Mouse (Mus musculus): ENCODE results near the gene Slc39a3. TPM values are rescaled to one million over a fixed set of nuclear protein-coding genes. Genes with fewer than 3 reads are reported as not detected.
"Not testable (repeated sequence)": the region's sequence is repeated elsewhere in the genome, so short reads cannot be mapped to it uniquely, and the experiment has no call there.

Gene Slc39a3
- polyA plus RNA-seq, 1 experiment from 2014 or later: 14.3 TPM

GRCm38 (mm10) chr10:81068706-81069105, 31.5 kb upstream of the Slc39a3 start:
- ChIA-PET POLR2A (interaction anchor here (1.4 kb wide), 1 partner anchor 10 kb away, joined by 3 read pairs; no protein-coding TSS in a partner anchor), CTCF (interaction anchor here (1.2 to 1.6 kb wide), 2 partner anchors 13 to 70 kb away, joined by 3 read pairs; no protein-coding TSS in a partner anchor)
- in situ Hi-C loops (cut with MboI; ENCODE audit: low pct_unique_long_range_greater_than_20kb): no loop called here
- TF ChIP-seq CTCF (IDR thresholded peaks at IDR 0.05): no peak
- DNase-seq (ENCODE audit: low read depth, low spot score) (no peak), ATAC-seq (no peak)
- no peaks in the 10 kb centered on the region for H3K27me3 ChIP-seq

GRCm38 (mm10) chr10:81064519-81064918, 27.3 kb upstream of the Slc39a3 start:
- POLR2A ChIA-PET; in situ Hi-C loops (cut with MboI; ENCODE audit: low pct_unique_long_range_greater_than_20kb); DNase-seq (ENCODE audit: low read depth, low spot score); ATAC-seq; CTCF ChIA-PET; H3K27me3 ChIP-seq: not testable (repeated sequence)

- in situ Hi-C loops (cut with MboI; ENCODE audit: low pct_unique_long_range_greater_than_20kb): no loop called here
- DNase-seq (ENCODE audit: low read depth, low spot score): no peak
- ATAC-seq: no peak
- no peak for TF ChIP-seq CTCF (IDR thresholded peaks at IDR 0.05)
- CTCF ChIA-PET: no interaction called here
- H3K27me3 ChIP-seq: no peaks in the 10 kb centered on the region
- POLR2A ChIA-PET: no interaction called here
Observed at GRCm38 (mm10) chr10:81062710-81063109, 25.5 kb upstream of the Slc39a3 start.

DNA sequence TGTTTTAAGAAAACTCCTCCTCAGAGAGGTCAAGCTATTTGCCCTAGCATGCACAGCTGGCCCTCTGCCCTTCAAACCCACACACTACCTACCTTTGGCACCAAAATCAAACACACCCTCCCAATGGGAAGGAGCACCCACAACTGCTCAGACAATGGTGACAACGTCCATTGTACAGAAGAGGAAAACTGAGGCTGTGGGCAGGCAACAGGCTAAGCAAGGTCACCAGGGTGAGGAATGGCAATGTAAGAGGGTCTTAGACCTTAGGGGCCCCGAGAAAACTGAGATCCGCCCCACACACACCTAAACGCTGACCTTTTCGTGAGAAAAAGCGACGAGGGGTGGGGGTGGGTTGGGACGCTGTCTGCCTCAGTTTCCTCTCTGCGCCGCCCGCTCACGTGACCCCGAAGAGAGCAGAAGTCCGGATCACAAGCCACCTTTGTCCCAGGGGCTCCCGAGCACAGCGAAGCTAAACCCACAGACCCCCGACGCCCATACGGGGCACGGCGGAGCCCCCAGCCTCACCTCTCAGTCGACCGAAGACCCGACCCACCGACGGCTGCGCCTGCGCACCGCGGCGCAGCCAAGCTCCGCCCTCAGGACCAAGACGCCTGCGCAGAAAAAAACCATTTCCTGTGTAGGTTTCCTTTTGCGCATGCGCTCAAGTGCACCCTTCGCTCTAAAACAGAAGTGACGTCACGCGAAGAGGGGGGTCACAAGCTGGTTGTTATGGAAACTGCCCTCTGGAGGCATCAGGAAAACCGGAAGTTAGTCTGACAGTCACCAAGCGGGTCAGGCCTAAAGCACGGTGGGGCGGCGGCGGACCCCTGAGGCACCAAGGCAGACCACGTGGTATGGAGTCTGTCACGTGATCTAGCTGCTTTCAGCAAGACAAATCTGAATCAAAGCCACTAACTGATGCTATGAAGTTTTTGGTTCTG, 22.6 kb upstream of the Slc39a3 start, which contains the start of gene Sgta:
Sgta (minus strand) TSS at position 579 of the 941 bp plus-strand sequence.
- CTCF ChIA-PET: interaction anchor here (0.7 to 1.3 kb wide), 2 partner anchors 18 to 21 kb away, joined by 3 to 5 read pairs; no protein-coding TSS in a partner anchor
- H3K27me3 ChIP-seq: no peaks in the 10 kb centered on the region
- ATAC-seq (peak; percentile 76), DNase-seq (ENCODE audit: low read depth, low spot score) (peak; percentile 99)
- TF ChIP-seq CTCF (IDR thresholded peaks at IDR 0.05): no peak
- POLR2A ChIA-PET: interaction anchor here (1.0 to 1.3 kb wide), 2 partner anchors 10 to 61 kb away, joined by 3 to 4 read pairs; partner anchors contain the start of gene Thop1
- in situ Hi-C loops (cut with MboI; ENCODE audit: low pct_unique_long_range_greater_than_20kb): no loop called here

- DNase-seq (ENCODE audit: low read depth, low spot score) (no peak), ATAC-seq (no peak)
- ChIA-PET CTCF (interaction anchor here (0.6 kb wide), 1 partner anchor 60 kb away, joined by 3 read pairs; no protein-coding TSS in a partner anchor), POLR2A (interaction anchor here (1.3 kb wide), 1 partner anchor 60 kb away, joined by 4 read pairs; no protein-coding TSS in a partner anchor)
- no peak for TF ChIP-seq CTCF (IDR thresholded peaks at IDR 0.05)
- H3K27me3 ChIP-seq: no peaks in the 10 kb centered on the region
- in situ Hi-C loops (cut with MboI; ENCODE audit: low pct_unique_long_range_greater_than_20kb): no loop called here
Observed at GRCm38 (mm10) chr10:81058896-81059295, 21.7 kb upstream of the Slc39a3 start.

GRCm38 (mm10) chr10:81057406-81058130, 20.3 kb upstream of the Slc39a3 start:
- DNase-seq (ENCODE audit: low read depth, low spot score): no peak
- ATAC-seq: no peak
- TF ChIP-seq CTCF (IDR thresholded peaks at IDR 0.05): no peak
- in situ Hi-C loops (cut with MboI; ENCODE audit: low pct_unique_long_range_greater_than_20kb): no loop called here
- ChIA-PET CTCF (no interaction called here), POLR2A (interaction anchor here (0.9 kb wide), 1 partner anchor 16 kb away, joined by 4 read pairs; no protein-coding TSS in a partner anchor)
- H3K27me3 ChIP-seq: no peaks in the 10 kb centered on the region

DNA sequence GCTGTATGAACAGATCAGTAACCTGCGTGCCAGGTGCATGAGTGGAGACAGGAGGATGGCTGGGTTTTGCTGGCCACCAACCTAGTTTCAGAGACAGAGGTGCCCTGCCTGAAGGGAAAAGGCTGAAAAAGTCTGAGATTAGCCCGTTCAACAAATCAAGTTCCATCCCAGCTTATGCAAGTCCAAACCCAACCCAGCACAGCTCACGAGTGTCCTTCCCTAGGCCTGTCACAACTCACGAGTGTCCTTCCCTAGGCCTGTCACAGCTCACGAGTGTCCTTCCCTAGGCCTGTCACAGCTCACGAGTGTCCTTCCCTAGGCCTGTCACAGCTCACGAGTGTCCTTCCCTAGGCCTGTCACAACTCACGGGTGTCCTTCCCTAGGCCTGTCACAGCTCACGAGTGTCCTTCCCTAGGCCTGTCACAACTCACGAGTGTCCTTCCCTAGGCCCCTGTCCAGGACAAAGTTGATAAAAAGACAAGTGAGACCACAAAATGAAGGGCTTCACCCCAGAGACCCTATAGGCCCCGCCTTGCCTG, 18.6 kb upstream of the Slc39a3 start:
- DNase-seq (ENCODE audit: low read depth, low spot score); in situ Hi-C loops (cut with MboI; ENCODE audit: low pct_unique_long_range_greater_than_20kb): not testable (repeated sequence)
- POLR2A ChIA-PET: interaction anchor here (0.6 kb wide), 1 partner anchor 11 kb away, joined by 7 read pairs; no protein-coding TSS in a partner anchor

DNA sequence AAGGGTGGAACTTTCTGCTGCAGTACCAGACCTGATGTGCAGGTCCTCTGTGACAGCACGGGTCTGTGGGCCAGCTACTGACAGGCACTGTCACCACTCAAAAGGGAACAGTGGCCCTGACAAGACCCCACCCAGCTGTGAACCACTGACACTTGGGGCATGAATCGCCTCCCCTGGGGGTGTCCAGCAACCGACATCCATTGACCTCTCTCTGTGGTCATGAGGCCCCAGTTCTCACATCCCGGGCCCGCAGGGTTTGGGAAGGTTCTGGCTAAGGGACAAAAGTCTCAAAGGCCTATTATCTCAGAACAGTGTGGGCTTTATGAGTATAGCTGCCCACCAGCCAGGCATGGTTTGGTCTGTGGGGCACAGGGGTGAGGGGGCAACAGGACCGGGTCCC, 17.9 kb upstream of the Slc39a3 start:
- no peaks in the 10 kb centered on the region for H3K27me3 ChIP-seq
- CTCF ChIA-PET: no interaction called here
- TF ChIP-seq CTCF (IDR thresholded peaks at IDR 0.05): no peak
- POLR2A ChIA-PET: no interaction called here
- DNase-seq (ENCODE audit: low read depth, low spot score) (no peak), ATAC-seq (no peak)
- in situ Hi-C loops (cut with MboI; ENCODE audit: low pct_unique_long_range_greater_than_20kb): no loop called here

More for the DNA sequence above, 18.6 kb upstream of the Slc39a3 start:
- H3K27me3 ChIP-seq, CTCF ChIA-PET, ATAC-seq: not testable (repeated sequence)

- ChIA-PET POLR2A (no interaction called here), CTCF (no interaction called here)
- ATAC-seq: no peak
- DNase-seq (ENCODE audit: low read depth, low spot score): no peak
- no peaks in the 10 kb centered on the region for H3K27me3 ChIP-seq
- TF ChIP-seq CTCF (IDR thresholded peaks at IDR 0.05): no peak
- in situ Hi-C loops (cut with MboI; ENCODE audit: low pct_unique_long_range_greater_than_20kb): no loop called here
Observed at GRCm38 (mm10) chr10:81052577-81052976, 15.4 kb upstream of the Slc39a3 start.

GRCm38 (mm10) chr10:81051133-81051532, 13.9 kb upstream of the Slc39a3 start:
- no peak for DNase-seq (ENCODE audit: low read depth, low spot score)
- ChIA-PET POLR2A (no interaction called here), CTCF (interaction anchor here (1.0 to 1.1 kb wide), 3 partner anchors 10 to 123 kb away, joined by 3 to 8 read pairs (median 3); no protein-coding TSS in a partner anchor)
- no peak for ATAC-seq
- no peaks in the 10 kb centered on the region for H3K27me3 ChIP-seq
- in situ Hi-C loops (cut with MboI; ENCODE audit: low pct_unique_long_range_greater_than_20kb): no loop called here
- TF ChIP-seq CTCF (IDR thresholded peaks at IDR 0.05): no peak

Data from Patski (cell line).